21 mouse cellular contexts compared by ENCODE assay signal in genomic region chr11:113436299-113436698, GRCm38 (mm10).
DNase-seq lines count a peak whose midpoint lies in the region; ATAC-seq and TF ChIP-seq lines count a peak whose summit lies in the region.
"Had no signal": no experiment of that assay in that cellular context is flagged by ENCODE, and none has a peak within 500 bp of the region (broad histone marks: within the 10 kb centered on the region; RNA-seq: fewer than 3 reads in every experiment).

No protein-coding gene starts in this region.

- no peak overlapping the region for H3K27ac ChIP-seq in kidney, postnatal 0 days
- H3K27ac ChIP-seq in lung, embryonic 16.5 days (ENCODE audit: low read length), result peak overlapping the region; percentile 45
- H3K27ac ChIP-seq: embryonic facial prominence, embryonic 13.5 days; embryonic facial prominence, embryonic 15.5 days; forebrain, embryonic 12.5 days had no signal

- TF ChIP-seq CTCF in kidney, postnatal 0 days (IDR thresholded peaks at IDR 0.05; ENCODE audit: low read depth), result no peak

- WGBS in kidney, postnatal 0 days, result 78% methylated on average over 6 of the region's 6 CpGs
- WGBS in lung, embryonic 16.5 days, result 54% methylated on average over 6 of the region's 6 CpGs

- no peaks in the 10 kb centered on the region for H3K27me3 ChIP-seq in kidney, postnatal 0 days (ENCODE audit: insufficient read depth, low read length)
- no peaks in the 10 kb centered on the region for H3K27me3 ChIP-seq in lung, embryonic 16.5 days (ENCODE audit: control insufficient read depth, insufficient read depth, low read depth, low read length)
- H3K27me3 ChIP-seq: embryonic facial prominence, embryonic 13.5 days; embryonic facial prominence, embryonic 15.5 days had no signal

- H3K9me3 ChIP-seq in kidney, postnatal 0 days (replicated peaks; ENCODE audit: low read length), result 0 out of 2 replicates have a peak, but pooled peaks cover 4% of the 10 kb centered on the region
- H3K9me3 ChIP-seq in lung, embryonic 16.5 days (ENCODE audit: control insufficient read depth, low read length), result peaks cover 6% of the 10 kb centered on the region; the same call in 1 of the 2 replicates
- H3K9me3 ChIP-seq: embryonic facial prominence, embryonic 15.5 days had no signal

- H3K36me3 ChIP-seq in kidney, postnatal 0 days (ENCODE audit: insufficient read depth, low read length), result no peaks in the 10 kb centered on the region
- H3K36me3 ChIP-seq in lung, embryonic 16.5 days (ENCODE audit: control insufficient read depth, insufficient read depth, low read length), result 0 out of 2 replicates have a peak, but pooled peaks cover 3% of the 10 kb centered on the region
- H3K36me3 ChIP-seq: embryonic facial prominence, embryonic 15.5 days; forebrain, embryonic 12.5 days had no signal

- no peak for ATAC-seq in kidney, postnatal 0 days (replicated peaks; ENCODE audit: low FRiP score, low read depth)
- peak; percentile 34; the same call in 1 of the 2 replicates for ATAC-seq in lung, embryonic 16.5 days (ENCODE audit: low read depth)
- ATAC-seq: forebrain, embryonic 14.5 days had no signal

- no peak overlapping the region for H3K4me3 ChIP-seq in kidney, postnatal 0 days (replicated peaks; ENCODE audit: low read depth, low read length)
- H3K4me3 ChIP-seq in lung, embryonic 16.5 days (ENCODE audit: low read length), result no peak overlapping the region
- H3K4me3 ChIP-seq: embryonic facial prominence, embryonic 13.5 days; embryonic facial prominence, embryonic 15.5 days; erythroblast, embryonic 14.5 days; forebrain, embryonic 10.5 days; forebrain, embryonic 12.5 days had no signal

- H3K4me2 ChIP-seq in kidney, postnatal 0 days (ENCODE audit: low read length), result no peak overlapping the region
- no peak overlapping the region for H3K4me2 ChIP-seq in lung, embryonic 16.5 days (ENCODE audit: low read depth, low read length)
- H3K4me2 ChIP-seq: embryonic facial prominence, embryonic 13.5 days; embryonic facial prominence, embryonic 15.5 days; forebrain, embryonic 12.5 days had no signal

- DNase-seq in kidney, postnatal 0 days (ENCODE audit: low spot score), result peak; percentile 29
- DNase-seq in kidney, postnatal 10 days, result no peak
- no peak for DNase-seq in lung, postnatal 25 days (ENCODE audit: low spot score)
- peak; percentile 31 for DNase-seq in lung, postnatal 10 days
- no peak for DNase-seq in lung, adult 18-20 months
- DNase-seq: adrenal gland, adult 2 months; adrenal gland, postnatal 10 days; adrenal gland, postnatal 25 days; cerebellum, adult 11 months; cerebellum, adult 18-20 months; cerebellum, adult 8-10 months; cerebellum, adult 9-11 months; cerebellum, postnatal 14 days; cerebellum, postnatal 36 days had no signal

- no peak overlapping the region for H3K9ac ChIP-seq in kidney, postnatal 0 days (ENCODE audit: low read depth, low read length)
- H3K9ac ChIP-seq in lung, embryonic 16.5 days (ENCODE audit: low read length), result no peak overlapping the region
- H3K9ac ChIP-seq: embryonic facial prominence, embryonic 13.5 days; embryonic facial prominence, embryonic 15.5 days; forebrain, embryonic 12.5 days had no signal

- H3K4me1 ChIP-seq in kidney, postnatal 0 days (replicated peaks; ENCODE audit: insufficient read depth, low read length), result 0 out of 2 replicates have a peak, but pooled peaks cover 5% of the 10 kb centered on the region
- H3K4me1 ChIP-seq in lung, embryonic 16.5 days (replicated peaks; ENCODE audit: control insufficient read depth, insufficient read depth, low read length), result peaks cover 2% of the 10 kb centered on the region; the same call in 1 of the 2 replicates

Comparison
In these comparisons a context has a peak if more than half of its experiments do, and no peak if none do; other contexts are left out.
1. DNase-seq: peak in kidney, postnatal 0 days (single experiment) and lung, postnatal 10 days (single experiment); none in kidney, postnatal 10 days (single experiment), lung, postnatal 25 days (single experiment) and lung, adult 18-20 months (0 of 2).